Mouse (Mus musculus) fat pad, adult 2 months (tissue): ENCODE data around the gene Nkx2-3.

Experiments used
- DNase-seq: peaks from one replicate; pipeline ENCODE4 v3.0.0-alpha.2; 2011; ENCODE audit warnings: low read depth, low spot score; ENCODE audit errors: extremely low read depth

Nkx2-3 gene

GRCm38 (mm10) chr19:43612051-43612450 lies at the start of gene Nkx2-3:
Gene Nkx2-3, plus strand, starts transcription at chr19:43612325.
- DNase-seq: no peak

- DNase-seq: no peak
These were observed 49.0 kb upstream of the Nkx2-3 start for GRCm38 (mm10) chr19:43563166-43563565.

DNA sequence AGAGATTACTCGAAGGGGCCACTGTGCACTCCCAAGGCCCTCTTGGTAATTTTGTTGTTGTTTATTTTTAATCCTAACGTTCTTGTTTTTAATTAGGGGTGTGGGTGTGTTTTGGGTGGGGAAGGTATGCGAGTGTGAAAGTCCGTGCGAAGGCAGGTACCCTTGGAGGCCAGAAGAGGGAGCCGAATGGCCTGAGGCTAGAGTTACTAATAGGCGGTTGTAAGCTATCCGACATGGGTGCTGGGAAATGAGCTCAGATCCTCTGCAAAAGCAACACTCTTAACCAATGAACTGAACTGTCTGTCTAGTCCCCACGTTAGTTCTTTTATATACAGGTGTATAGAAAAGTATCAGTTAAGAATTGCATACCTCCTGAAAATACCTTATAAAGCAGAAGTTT lies 43.8 kb upstream of the Nkx2-3 start:
- no peak for DNase-seq

DNA sequence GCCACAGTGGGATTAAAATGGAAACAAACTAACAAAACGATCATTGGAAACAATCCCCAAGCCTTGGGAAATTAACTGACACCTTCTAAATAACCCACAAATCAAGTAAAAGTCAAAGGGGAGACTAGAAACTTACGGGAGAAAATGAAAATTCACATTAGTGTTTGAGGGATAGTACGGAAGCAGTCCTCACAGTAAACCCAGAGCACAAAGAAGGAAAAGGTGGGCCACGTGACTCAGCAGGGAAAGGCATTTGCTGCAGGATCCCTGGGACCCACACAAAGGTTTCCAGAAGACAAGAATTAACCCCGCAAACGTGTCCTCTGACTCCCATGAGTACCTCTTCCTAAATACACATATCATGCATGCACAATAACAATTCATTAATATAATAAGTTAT lies 43.0 kb upstream of the Nkx2-3 start:
- DNase-seq: no peak

- no peak for DNase-seq
These were observed 41.0 kb upstream of the Nkx2-3 start for GRCm38 (mm10) chr19:43570831-43571790.

DNA sequence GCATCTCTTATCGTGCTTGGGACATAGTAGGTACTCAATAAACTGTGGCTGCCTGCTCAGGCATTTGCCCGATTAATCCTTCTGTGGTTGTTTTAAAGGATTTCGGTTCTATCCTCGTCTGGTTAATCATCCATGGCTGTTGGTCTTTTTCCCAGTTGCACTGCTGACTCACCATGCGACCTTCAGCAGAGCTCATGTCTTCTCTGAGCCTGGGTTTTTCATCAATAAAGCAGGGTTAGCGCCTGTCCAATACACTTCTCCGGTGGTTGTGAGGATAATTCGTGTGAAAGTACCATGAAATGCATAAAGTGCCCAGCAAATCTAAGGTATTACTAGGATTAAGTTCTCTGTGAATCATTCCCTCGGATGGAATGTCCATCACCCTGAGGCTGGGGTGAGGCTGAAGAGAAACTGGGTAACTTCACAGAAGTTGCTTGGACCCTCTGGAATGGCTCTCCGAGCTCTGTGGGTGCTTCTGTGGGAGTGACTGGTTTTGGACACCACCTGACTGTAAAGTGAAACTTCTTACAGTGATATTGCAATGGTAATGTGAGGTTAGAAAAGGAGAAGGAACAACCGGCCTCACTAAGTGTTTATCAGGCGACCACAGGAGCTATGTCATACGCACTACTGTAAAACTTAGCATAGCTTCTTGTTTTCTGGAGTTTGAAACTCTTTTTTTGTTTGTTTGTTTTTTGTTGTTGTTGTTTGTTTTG lies 32.9 kb upstream of the Nkx2-3 start:
- no peak for DNase-seq

DNA sequence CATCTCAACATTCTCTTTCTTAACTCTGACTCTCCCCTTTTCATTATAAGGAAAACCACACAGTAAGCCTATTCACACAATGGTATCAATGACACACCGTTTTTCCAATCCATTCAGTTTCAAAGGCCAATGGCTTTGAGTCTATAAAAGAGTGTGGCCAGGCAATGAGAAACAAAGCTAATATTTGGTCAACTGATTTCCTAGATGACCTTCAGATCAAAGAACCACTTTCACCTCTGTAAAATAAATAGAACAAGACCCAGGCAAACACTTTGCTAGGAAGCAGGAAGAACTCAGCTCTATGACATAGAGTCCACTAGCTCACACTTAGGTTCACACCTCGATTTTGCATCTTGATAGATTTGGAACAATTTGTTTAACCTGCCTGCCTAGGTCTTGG lies 30.9 kb upstream of the Nkx2-3 start:
- no peak for DNase-seq

- no peak for DNase-seq
These were observed 28.9 kb upstream of the Nkx2-3 start for GRCm38 (mm10) chr19:43583192-43583591.

DNA sequence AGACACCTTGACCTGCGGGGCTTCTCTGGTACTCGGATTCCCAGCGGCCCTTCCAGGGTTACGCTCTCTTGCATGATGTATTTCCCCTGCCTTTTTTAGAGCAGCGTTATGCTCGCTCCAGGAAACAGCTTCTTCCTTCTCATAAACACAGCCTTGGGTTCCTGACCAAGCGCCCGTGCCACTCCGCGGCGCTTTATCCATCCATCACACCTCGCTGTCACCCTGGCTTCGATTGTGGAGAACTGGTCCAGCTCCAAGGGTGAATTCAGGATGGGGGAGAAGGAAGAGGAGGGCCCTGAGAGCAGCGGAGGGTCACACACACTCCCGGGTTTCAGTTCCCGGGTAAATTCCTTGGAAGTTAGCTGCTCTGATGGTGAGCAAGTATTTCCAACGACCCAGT lies 28.5 kb upstream of the Nkx2-3 start:
- no peak for DNase-seq

GRCm38 (mm10) chr19:43584788-43585187 lies 27.3 kb upstream of the Nkx2-3 start:
- no peak for DNase-seq

DNA sequence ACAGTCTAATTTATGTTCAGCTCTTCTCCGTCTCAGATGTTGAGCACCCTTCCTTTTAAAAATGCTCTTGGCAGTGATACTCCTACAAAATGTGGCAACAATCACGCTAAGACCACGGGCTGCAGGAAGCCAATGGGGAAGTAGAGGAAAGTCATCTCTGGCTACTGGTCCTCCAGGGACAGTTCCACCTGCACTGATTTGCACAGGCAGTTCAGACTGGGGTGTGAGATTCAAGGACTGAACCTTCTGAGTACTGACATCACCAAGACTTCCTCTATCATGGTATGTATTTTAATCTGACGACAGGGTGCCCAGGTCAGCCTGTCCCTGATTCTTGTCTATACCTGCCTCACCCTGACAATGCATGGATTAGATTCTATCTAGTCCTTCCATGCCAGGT lies 20.1 kb upstream of the Nkx2-3 start:
- no peak for DNase-seq

GRCm38 (mm10) chr19:43596981-43597380 lies 15.1 kb upstream of the Nkx2-3 start:
- no peak for DNase-seq

DNA sequence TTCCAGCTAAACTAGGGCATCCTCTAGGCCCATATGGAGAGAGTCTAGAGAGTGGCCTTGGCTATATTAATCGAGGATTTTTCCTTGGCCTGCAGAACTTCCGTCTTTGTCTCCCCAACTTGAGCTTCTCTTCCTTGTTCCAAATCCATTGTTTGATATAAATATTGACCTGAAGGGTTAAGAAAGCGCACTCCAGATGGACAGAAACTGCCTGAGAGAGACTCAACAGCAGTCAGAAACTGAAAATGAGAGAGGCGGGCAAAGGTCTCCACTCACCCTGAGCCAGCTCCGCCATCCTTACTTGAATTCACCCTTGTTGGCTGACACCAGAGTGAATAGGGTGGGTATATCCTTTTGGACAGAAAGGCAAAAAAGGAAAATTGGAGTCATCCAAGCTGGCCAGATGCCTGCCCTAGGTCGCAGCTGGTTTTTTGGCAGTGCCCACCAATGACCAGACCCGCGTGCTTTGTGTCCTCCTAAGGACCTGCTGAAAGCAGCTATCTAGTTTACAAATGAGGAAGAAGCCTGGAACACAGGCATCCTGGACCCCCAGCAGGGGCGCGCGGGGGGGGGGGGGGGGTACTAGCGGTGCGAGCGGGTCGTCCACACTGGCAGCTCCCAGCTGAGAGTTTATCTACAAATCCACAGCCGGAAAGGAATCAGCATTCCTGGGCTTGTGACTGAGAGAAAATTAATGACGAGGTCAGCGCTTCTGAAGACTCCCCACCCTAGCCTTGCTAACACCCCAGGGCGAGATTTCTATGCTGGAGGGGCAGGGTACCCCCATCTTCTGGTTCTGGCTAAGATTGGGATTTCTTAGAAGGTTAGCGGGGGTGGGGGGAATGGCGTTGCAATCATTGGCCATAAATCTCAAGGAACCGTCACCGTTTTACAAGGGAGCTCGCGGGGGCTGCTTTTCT lies 13.1 kb upstream of the Nkx2-3 start:
- no peak for DNase-seq

DNA sequence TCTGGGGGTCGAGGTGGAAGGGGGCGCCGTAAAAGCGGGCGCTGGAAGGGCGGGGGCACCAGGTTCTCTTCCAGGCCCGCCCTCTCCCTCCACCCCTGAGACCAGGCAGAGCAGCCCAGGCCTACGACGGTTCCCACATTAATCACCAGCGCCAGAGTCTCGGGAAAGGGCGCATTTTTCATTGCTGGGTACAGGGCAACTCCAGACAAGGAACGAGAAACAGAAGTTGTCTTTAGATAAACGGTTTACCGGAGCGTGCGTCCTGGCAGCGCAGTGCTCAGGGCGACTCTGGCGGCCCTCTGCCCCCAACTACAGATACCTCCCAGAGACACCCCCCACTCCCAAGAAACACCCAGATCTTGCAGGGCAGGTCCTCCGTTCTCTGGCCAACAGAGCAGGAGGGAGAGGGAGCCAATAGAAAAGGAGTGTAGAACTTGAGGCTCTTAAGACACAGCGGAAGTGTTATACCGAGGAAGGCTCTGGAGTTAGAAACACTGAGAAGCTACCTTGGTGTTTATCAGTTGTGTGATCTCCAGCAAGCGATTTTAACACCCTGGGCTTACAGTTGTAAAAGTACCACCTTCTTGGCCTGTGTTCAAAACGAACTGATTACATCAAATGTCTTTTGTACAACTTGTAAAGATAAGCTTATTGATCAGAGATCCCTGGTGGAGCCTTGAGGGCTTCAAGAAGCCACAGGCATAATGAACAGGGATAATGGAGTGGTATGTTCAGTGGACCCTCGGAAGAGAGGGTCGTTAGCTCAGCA lies 12.2 kb upstream of the Nkx2-3 start:
- no peak for DNase-seq

GRCm38 (mm10) chr19:43600545-43601331 lies 11.4 kb upstream of the Nkx2-3 start:
- no peak for DNase-seq

GRCm38 (mm10) chr19:43601440-43601839 lies 10.7 kb upstream of the Nkx2-3 start:
- no peak for DNase-seq

DNA sequence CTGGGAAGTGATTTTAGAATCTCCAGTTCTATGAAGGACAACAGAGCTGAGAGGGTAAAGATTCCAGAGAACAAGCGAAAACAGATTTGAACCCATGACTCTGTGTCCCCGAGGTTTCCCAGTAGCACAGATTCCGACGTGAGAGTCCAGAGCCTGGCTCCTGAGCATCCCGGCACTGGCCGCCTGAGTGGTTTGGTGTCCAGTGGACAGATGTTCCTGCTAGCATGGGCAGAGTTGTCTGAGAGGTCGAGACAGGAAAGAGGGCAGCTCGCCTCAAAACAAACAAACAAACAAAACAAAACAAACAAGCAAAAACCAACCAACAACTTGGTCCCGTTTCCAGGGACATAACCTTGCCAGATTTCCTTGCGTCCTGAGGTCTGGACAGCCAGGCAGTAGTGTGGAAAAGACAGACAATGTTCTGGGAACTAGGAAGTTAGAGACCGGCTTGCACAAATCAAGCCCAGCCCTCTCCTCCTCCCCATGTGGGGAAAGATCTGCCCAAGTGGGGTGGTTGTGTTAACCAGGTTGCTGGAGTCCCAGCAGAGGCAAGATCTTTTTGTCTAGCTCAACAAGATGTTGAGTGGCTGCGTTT lies 10.0 kb upstream of the Nkx2-3 start:
- no peak for DNase-seq

DNA sequence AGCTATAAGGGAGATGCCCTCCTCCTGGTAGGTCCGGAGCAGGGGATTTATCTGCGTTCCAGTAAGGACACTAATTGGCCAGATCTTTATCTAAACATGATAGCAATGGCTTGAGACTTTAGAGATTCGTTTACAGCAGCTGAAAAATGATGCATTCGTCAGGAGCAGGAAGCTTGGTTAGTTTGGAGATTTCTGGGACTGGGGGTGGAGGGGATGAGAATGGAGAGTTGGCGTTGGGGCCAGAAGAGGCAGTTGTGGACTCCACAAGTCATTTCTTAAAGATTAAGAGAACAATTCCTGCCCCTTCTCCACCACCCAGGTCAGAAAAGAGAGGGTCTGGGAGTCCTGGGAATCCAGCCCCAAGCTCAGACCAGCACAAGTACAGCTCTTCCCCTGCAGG lies 8.6 kb upstream of the Nkx2-3 start:
- no peak for DNase-seq

DNA sequence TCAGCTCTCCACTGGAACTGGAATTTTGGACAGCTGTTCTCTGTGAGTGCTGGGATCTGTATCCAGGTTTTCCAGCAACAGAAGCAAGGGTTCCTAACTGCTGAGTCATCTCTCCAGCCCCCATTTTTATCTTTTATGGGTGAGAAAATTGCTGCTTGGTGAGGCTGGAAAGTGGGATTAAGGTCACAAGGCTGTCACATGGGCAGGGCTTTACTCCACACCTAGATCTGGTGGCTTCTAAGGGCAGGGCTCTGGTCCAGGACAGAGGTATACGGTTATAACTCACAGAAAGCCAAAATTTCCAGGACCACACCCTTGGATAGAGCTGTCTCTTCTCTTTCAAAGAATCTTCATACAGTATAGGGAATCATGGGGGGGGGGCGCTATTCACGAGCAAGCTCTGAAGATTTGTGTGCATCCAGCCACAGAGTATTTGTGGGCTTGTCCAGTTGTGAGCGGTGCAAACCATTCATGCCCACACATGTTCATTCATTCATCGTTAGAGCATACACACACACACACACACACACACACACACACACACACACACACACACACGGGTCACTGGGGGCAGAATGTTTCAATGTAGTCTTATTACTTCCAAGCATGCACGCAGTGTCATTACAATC lies 7.5 kb upstream of the Nkx2-3 start:
- DNase-seq: no peak
